Mouse (Mus musculus) olfactory bulb, adult 2 months (tissue): ENCODE measurements around the gene Gmds. TPM values are rescaled to one million over a fixed set of nuclear protein-coding genes. Genes with fewer than 3 reads are reported as not detected.

Experiments used
- H3K27ac ChIP-seq: fragments of 200-500 bp; 2 replicates; pipeline ENCODE4 v1.5.1; 2012; ENCODE audit warnings: low read depth, low read length; ENCODE audit not compliant: insufficient read depth
- H3K4me1 ChIP-seq: fragments of 200-500 bp; 2 replicates; pipeline ENCODE4 v1.6.1; 2012; ENCODE audit warnings: low read length; ENCODE audit not compliant: control insufficient read depth, insufficient read depth
- H3K4me3 ChIP-seq: fragments of 200-500 bp; 2 replicates; pipeline ENCODE4 v1.5.1; 2012; ENCODE audit warnings: mild to moderate bottlenecking, low read depth, low read length, moderate library complexity; ENCODE audit not compliant: insufficient read depth
- CTCF ChIP-seq: fragments of 200-500 bp; IDR thresholded peaks from 2 replicates; pipeline ENCODE4 v1.5.1; 2012; ENCODE audit warnings: low read depth, mild to moderate bottlenecking, low read length, moderate library complexity; ENCODE audit not compliant: insufficient read depth
- POLR2A ChIP-seq: fragments of 200-500 bp; IDR thresholded peaks from 2 replicates; pipeline ENCODE4 v1.6.1; 2012; ENCODE audit warnings: mild to moderate bottlenecking, low read depth, low read length, moderate library complexity; ENCODE audit not compliant: insufficient read depth
- WGBS: fragments of 180-500 bp; shearing (Covaris S2); methylation state at CpG from one replicate; pipeline ENCODE4 v1.1.7; 2018; 5-methylcytosine and 5-hydroxymethylcytosine counted together
- polyA plus RNA-seq: library from polyadenylated mRNA; stranded (reverse); fragments of >200 nt; gene quantifications from 2 replicates; pipeline ENCODE4 v1.2.4, GENCODE M21; 2012; ENCODE audit warnings: low replicate concordance; ENCODE audit not compliant: missing spikeins, insufficient read depth, insufficient read length

Gene Gmds
- polyA plus RNA-seq, 1 experiment: not detected

GRCm38 (mm10) chr13:31873269-31873668 is 465.3 kb downstream of the Gmds start:
- WGBS: 85% methylated on average over 1 of the region's 1 CpGs
- Histone ChIP-seq H3K4me3 (no peak overlapping the region), H3K4me1 (no peaks in the 10 kb centered on the region), H3K27ac (no peak overlapping the region)
- TF ChIP-seq CTCF (no peak), POLR2A (no peak)

- 87% methylated on average over 5 of the region's 5 CpGs for WGBS
- no peak overlapping the region for H3K27ac ChIP-seq
- H3K4me3 ChIP-seq: no peak overlapping the region
- H3K4me1 ChIP-seq: no peaks in the 10 kb centered on the region
- no peak for TF ChIP-seq CTCF
- TF ChIP-seq POLR2A: no peak
These were observed 473.8 kb downstream of the Gmds start for GRCm38 (mm10) chr13:31864786-31865185.

DNA sequence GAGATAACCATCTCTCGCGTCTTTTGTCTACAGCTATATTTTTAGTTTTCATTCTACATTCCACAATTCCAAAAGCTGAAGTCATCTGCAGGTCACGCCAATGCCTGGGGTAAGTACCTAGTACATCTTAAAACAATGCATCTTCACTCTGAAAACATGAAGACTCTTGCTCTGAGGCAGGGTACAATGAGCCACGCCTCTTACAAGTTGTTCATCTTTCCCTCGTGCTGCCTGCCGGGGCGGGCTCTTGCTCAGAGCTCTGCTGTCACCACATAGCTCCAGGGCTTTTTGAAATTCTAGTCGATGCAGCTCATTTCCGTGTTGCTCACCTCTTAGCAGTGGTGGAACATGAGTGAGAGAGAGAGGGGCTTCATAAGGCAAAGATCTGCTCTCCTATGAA is 475.1 kb downstream of the Gmds start:
- WGBS: 77% methylated on average over 9 of the region's 9 CpGs

DNA sequence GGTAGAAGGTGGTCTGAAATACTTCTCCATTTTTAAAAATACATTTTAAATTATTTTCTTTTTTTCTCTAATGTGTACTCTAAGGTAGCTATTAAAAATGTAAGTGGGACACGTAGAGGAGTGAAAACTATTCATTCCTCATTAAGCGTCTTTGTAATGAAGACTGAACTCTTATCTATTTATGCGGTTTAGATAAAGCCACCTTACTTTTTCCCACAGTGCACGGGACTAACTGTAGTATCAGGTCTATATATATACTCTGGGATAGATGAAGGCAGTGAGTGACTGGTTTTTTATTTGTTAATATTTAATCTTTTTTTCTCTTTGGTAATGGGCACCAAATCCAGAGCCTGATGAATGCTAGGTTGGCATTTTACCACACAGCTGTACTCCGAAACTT is 478.3 kb downstream of the Gmds start:
- TF ChIP-seq POLR2A (no peak), CTCF (no peak)
- H3K4me1 ChIP-seq: no peaks in the 10 kb centered on the region
- no peak overlapping the region for H3K4me3 ChIP-seq
- WGBS: 92% methylated on average over 5 of the region's 5 CpGs
- no peak overlapping the region for H3K27ac ChIP-seq

More for the DNA sequence above, 475.1 kb downstream of the Gmds start:
- H3K4me3 ChIP-seq: no peak overlapping the region
- no peak overlapping the region for H3K27ac ChIP-seq
- no peaks in the 10 kb centered on the region for H3K4me1 ChIP-seq
- TF ChIP-seq CTCF (no peak), POLR2A (no peak)

DNA sequence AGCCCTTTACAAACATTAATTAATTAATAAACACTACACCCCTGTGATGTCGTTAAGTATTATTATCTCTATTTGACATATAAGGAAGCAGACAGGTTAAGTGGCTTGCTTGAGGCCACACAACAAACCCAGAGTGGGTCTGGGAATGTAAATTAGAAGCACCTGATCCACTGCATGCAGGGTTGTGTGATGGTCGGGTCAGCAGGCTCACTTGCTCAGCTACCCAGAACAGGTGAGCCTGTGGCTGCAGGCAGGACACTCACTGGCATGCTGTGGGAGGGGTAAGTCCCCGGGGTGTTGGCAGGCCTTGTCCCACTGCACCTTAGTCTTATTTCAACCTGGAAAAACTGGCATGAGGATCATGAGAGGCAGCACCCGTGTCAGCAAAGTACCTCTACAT is 484.5 kb downstream of the Gmds start:
- Histone ChIP-seq H3K4me3 (no peak overlapping the region), H3K27ac (no peak overlapping the region), H3K4me1 (no peaks in the 10 kb centered on the region)
- no peak for TF ChIP-seq CTCF
- no peak for TF ChIP-seq POLR2A
- WGBS: 81% methylated on average over 4 of the region's 4 CpGs

DNA sequence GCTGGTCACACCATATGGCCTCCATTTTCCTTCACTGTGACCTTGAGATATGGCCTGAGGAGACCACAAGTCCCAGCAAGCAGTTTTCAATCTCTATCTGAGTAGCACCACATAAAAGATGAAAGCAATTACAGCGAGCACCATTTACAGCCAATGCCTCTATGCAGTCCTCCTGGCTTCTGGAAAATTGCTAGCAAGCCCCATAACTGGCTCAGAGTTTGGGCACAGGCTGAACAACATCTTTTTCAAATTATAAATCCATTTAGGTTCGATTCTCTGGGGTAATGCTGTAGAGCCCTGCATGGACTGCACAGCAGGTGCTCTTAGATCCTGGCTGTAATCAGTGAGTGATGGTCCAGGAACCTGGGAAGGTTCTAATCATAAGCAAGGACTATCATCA is 485.0 kb downstream of the Gmds start:
- H3K4me3 ChIP-seq: no peak overlapping the region
- 58% methylated on average over 2 of the region's 2 CpGs for WGBS
- no peaks in the 10 kb centered on the region for H3K4me1 ChIP-seq
- TF ChIP-seq CTCF (no peak), POLR2A (no peak)
- no peak overlapping the region for H3K27ac ChIP-seq

DNA sequence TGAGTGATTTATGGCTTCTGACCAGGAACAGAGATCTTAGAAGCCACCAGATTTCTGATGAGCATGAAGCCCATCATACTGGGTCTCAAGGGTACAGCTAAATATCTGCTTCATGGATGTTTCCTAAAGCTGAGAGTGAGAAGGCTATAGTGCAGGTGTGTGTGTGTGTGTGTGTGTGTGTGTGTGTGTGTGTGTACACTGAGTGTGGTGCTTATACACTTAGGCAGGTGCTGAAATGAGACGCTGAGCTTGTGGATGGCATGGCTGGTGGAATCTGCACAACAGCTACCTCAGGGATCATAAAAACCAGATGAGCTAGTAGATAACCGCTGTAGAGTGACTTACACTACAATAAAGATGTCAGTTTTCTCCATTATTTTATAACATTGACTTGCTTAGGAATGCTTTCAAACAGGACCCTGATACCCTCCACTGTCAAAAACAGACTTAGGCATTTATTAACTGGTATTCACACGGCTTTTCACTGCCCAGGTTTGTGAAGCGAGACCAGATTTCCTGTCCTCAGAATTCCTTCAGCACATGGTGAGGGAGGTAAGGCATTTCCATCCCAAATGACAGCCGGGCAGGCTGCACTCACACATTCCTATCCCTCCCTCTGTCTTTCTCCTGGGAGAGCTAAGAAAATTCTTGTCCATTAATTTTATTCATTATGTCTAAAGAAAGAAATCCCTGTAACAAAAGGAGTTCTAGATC is 489.1 kb downstream of the Gmds start:
- no peaks in the 10 kb centered on the region for H3K4me1 ChIP-seq
- TF ChIP-seq CTCF (no peak), POLR2A (no peak)
- H3K27ac ChIP-seq: no peak overlapping the region
- 73% methylated on average over 5 of the region's 5 CpGs for WGBS
- H3K4me3 ChIP-seq: no peak overlapping the region

DNA sequence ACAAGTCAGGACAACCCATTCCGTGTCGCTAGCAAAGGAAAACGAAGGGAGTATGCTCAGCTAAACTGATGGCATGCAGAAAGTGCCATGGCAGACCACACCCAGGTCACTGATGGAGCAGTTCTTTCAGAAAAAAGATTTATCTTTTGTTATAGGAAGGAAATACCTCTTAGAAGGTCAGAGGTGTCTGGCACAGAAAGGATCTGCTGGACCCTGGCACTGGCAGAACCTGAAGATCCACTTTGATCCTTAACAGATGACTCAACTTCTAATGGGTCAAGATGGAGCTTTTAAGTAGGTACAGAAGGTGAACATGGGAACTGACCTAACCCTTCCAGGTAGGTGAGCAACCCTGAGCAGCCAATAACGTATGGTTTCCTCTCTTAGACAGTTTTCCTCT is 502.7 kb downstream of the Gmds start:
- Histone ChIP-seq H3K4me1 (no peaks in the 10 kb centered on the region), H3K27ac (no peak overlapping the region), H3K4me3 (no peak overlapping the region)
- TF ChIP-seq CTCF (no peak), POLR2A (no peak)
- WGBS: 88% methylated on average over 4 of the region's 4 CpGs

DNA sequence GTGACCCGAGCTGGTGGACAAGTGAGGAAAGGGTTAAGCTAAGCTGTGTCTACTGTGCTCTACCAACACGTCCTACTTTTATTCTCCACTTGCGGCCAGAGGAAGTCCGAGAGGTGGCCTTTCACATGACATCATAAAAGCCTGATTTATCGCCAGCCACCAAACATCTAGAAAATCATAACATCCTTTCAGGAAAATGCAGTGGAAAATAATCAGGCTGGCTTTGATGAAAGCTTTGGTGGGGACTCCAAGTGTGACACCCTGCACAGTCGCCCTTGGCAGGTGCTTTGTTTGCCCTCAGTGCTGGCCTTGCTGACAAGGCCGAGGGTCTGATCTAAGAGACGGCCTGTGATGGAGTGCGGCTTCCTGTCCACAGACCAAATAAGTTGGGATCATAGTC is 508.2 kb downstream of the Gmds start:
- Histone ChIP-seq H3K4me1 (no peaks in the 10 kb centered on the region), H3K4me3 (no peak overlapping the region), H3K27ac (no peak overlapping the region)
- TF ChIP-seq CTCF (no peak), POLR2A (no peak)
- WGBS: 68% methylated on average over 9 of the region's 9 CpGs

DNA sequence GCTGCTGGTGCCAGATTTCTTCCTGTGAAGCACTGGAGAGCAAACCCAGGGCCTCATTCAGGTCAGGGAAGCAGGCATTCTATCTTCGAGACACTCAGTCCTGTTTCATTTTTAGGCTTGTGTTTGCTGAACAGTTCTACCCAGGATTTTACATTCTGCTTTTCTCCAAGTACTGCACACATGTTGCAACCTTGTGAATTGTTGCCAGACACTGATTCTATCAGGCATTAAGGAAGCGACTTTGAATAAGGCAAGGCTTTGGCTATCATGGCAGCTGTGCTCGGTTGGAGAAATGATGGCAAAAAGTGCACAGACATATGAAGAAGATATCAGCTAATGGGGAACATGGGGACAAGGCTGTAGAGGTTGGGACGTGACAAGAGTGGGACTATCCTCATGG is 510.1 kb downstream of the Gmds start:
- Histone ChIP-seq H3K4me3 (no peak overlapping the region), H3K4me1 (no peaks in the 10 kb centered on the region), H3K27ac (no peak overlapping the region)
- TF ChIP-seq CTCF (no peak), POLR2A (no peak)
- WGBS: 85% methylated on average over 4 of the region's 4 CpGs
